Mouse (Mus musculus) splenic B cell, adult 2 months (primary cell): Measurements from ENCODE around the gene Naglu.

ENCODE experiments used
- DNase-seq: peaks from one replicate; pipeline ENCODE4 v3.0.0-alpha.2; 2011; ENCODE audit warnings: low read depth, low spot score
- H3K27me3 ChIP-seq: 2 replicates; pipeline ENCODE4 v1.6.1; 2012; ENCODE audit warnings: mild to moderate bottlenecking, low read length, moderate library complexity, mixed read lengths; ENCODE audit not compliant: control insufficient read depth, poor library complexity, insufficient read depth, severe bottlenecking
- H3K36me3 ChIP-seq: 2 replicates; pipeline ENCODE4 v1.6.1; 2012; ENCODE audit warnings: mild to moderate bottlenecking, low read length, moderate library complexity, mixed read lengths; ENCODE audit not compliant: control insufficient read depth, poor library complexity, insufficient read depth, severe bottlenecking

Naglu gene

DNA sequence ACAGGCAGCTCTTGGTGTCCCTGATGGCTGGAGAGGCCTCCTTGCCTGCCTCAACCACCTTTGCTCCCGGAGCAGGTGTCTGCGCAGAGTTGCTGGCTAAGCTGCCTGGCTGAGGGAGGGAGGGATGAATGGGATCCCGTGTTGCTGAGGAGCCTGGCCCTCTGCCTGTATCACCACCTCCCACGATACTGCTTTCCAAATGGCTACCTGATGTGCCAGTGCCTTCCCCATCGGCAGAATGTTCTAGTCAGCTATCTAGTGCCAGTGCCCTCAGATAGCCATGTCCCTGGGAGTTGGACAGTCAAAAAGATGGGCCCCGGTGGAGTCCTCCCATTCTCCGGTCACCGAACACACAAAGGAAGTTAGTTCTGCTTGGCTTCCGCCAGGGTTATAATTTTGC lies 19.5 kb upstream of the Naglu start:
- Histone ChIP-seq H3K27me3 (no peaks in the 10 kb centered on the region), H3K36me3 (peaks cover 7% of the 10 kb centered on the region)
- DNase-seq, result no peak

DNA sequence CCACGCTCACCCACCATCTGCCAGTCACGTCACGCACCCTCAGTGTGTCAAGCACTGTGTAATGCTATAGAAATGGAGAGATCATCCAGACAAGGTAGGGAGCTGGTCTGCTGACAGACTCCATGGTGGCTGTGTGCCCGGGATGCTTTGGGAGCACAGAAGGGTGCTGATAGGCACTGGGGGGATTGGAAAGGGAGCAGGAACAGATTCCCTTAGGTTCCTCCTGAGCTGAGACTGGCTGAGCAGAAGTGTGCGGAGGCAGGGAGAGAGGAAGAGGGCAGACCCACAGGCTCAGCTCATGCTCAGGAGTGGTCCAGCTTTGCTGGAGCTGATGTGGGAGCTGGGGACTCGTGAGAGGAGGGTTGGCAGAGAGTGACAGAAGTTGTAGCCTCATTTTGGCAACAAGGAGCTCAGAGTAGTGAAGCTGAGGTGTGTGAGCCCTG lies 18.7 kb upstream of the Naglu start:
- Histone ChIP-seq H3K36me3 (peaks cover 6% of the 10 kb centered on the region), H3K27me3 (no peaks in the 10 kb centered on the region)
- DNase-seq, result no peak

DNA sequence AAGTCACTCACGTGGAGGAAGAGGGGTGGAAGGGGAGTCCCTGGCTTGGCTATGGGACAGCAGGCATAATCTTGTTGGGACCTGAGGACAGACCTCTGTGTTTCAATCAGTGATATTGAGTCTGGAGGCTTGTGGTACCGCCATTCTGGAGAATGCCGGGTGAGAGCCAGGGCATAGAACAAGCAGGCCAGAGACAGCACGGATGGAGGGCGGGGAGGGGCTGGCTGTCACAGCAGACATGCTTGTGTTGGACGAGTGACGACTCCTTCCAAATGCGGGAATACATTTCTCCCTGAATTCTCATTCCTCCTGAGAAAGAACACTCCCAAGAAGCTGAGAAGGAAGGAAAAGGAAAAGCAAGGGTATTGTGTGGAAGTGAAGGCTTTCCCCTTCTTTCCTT lies 18.2 kb upstream of the Naglu start:
- DNase-seq, result no peak
- Histone ChIP-seq H3K36me3 (peaks cover 6% of the 10 kb centered on the region), H3K27me3 (no peaks in the 10 kb centered on the region)

DNA sequence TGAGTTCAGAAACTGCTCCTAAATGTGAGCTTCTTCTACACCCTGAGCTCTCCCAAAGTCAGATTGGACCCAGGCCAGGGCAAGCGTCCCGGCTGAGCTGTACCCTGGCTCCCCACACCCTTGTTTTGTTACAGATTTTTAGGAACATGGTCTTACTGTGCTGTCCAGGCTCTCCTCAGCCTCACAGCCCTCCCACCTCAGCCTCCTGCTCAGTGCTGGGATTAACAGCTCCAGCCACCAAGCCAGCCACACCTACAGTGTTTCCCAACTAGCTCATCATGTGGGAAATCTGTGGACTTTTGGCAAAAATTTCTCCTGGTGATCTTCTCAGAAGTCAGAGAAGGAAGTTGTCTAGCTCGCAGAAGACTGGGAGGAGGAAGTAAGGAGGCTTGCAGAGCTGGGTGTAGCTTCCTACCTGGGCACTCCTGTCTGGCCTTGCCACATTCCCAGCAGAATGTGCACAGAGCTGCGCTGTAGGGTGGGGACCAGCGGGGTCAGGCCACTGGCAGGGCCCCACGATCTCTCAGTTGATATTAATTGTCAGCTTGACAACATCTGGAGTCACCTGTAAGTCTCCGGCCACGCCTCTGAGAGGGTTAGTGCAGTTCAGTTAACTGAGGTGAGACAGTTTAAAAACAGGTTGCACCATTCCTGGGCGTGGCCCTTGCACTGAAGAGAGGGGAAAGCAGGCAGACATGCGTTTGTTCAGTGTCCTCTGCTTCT lies 16.9 kb upstream of the Naglu start:
- DNase-seq, result no peak
- Histone ChIP-seq H3K27me3 (no peaks in the 10 kb centered on the region), H3K36me3 (peaks cover 6% of the 10 kb centered on the region)

DNA sequence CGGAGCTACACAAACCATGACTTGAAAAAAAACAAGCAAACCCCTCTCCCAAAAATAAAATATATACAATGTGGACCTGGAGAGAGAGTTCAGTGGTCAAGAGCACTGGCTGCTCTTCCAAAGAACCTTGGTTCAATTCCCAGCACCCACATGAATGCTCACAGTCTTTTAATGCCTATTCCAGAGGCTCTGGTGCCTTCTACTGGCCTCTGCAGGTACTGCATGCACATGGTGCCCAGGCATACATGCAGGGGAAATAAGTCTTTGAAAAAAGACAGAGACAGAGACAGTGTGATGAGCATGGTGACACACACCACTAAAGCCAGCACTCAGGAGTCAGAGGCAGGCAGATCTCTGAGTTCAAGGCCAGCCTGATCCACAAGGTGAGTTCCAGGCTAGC lies 15.8 kb upstream of the Naglu start:
- DNase-seq, result peak; percentile 44
- Histone ChIP-seq H3K36me3 (peaks cover 3% of the 10 kb centered on the region; the same call in 1 of the 2 replicates), H3K27me3 (no peaks in the 10 kb centered on the region)

DNA sequence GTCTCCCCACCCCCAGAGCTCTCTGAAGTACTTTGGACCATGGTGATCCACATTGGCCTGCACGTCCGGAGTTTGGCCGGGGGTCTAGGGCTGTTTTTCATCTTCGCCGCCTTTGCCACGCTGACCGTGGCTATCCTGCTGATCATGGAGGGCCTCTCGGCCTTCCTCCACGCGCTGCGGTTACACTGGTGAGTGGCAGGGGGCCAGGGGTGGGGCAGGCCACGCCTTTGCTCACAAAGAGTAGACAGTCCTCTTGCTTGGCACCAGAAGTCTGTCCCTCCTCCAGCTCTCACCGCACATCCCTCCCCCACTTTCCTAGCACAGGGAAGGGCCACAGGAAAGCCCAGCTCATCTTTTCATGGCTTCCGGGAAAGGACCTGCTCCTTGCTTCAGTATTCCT lies 14.4 kb upstream of the Naglu start:
- Histone ChIP-seq H3K27me3 (no peaks in the 10 kb centered on the region), H3K36me3 (peaks cover 3% of the 10 kb centered on the region; the same call in 1 of the 2 replicates)
- no peak for DNase-seq

DNA sequence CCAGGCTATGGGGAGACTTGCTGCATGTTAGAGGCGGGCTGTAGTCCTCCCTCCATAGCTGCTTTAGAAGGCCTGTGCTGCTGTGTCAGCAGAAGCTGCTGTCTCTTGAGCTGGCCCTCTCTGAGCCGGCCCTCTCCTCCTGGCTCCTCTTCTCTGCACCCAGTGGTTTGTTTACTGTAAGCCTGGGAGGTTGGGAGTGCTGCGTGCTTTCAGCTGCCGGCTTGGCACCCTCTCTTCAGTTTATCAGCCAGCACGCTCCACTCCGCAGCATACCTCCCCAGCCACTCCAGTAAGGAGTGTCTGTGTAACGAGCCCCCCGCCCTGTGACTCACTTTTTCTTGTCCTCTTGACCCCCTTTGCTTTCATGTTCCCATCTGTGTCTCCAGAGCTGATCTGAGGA lies 12.9 kb upstream of the Naglu start:
- 0 out of 2 replicates have a peak, but pooled peaks cover 2% of the 10 kb centered on the region for H3K36me3 ChIP-seq
- no peak for DNase-seq
- no peaks in the 10 kb centered on the region; the same call in 1 of the 2 replicates for H3K27me3 ChIP-seq

DNA sequence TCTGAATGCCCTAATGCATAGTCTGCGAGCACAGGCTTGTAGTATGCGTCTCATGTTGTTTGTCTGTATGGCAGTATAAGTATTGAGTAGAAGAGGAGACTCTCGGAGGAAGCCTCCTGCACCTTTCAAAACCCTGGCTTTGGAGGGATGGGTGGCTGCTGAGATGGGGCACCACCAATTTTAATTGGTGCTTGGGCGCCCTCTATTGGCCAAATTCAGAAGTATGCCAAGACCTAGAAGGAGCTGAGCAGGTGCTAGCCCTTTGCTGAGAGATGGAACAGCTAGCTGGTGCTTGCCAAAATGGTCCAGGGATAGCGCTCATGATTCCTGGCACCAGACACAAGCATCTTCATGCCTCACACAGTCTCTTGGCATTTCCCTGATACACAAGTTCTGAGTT lies 12.0 kb upstream of the Naglu start:
- Histone ChIP-seq H3K36me3 (0 out of 2 replicates have a peak, but pooled peaks cover 2% of the 10 kb centered on the region), H3K27me3 (no peaks in the 10 kb centered on the region; the same call in 1 of the 2 replicates)
- DNase-seq, result peak; percentile 89

DNA sequence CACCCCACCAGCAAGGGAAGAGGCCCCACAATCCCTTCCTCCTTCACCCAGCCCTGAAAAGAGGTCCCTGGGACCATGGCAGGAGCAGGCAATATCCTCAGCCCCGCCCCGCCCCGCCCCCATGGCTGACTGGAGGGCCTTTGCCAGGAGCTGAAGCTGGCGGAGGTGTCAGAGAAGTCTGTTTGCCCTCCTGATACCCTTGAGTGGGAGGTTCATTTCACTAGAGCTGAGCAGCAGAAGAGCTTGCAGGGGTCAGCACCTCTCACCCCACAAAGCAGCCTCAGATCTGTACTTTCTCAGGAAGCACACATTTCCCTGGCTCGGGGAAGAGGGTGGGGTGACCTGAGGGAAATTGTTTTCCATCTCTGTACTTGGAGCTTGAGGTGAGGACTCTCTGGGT lies 11.1 kb upstream of the Naglu start:
- DNase-seq, result no peak
- H3K27me3 ChIP-seq, result no peaks in the 10 kb centered on the region; the same call in 1 of the 2 replicates
- H3K36me3 ChIP-seq, result 0 out of 2 replicates have a peak, but pooled peaks cover 2% of the 10 kb centered on the region

DNA sequence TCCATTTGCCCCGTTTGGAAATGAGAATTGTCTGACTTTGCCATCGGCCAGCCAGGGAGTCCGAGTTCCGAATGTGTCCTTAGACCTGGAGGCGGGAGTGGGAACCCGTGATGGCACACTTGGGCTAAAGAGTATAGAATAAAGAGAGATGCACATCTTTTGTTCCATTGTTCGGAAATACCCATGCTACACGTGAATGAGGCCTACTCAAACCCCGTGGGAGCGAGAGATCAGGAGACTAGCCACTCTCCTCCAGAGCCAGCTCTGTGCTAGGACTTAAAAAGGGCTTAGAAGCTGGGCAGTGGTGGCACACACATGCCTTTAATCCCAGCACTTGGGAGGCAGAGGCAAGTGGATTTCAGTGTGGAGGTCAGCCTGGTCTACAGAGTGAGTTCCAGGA lies 10.3 kb upstream of the Naglu start:
- 0 out of 2 replicates have a peak, but pooled peaks cover 2% of the 10 kb centered on the region for H3K36me3 ChIP-seq
- DNase-seq, result no peak
- H3K27me3 ChIP-seq, result no peaks in the 10 kb centered on the region; the same call in 1 of the 2 replicates

DNA sequence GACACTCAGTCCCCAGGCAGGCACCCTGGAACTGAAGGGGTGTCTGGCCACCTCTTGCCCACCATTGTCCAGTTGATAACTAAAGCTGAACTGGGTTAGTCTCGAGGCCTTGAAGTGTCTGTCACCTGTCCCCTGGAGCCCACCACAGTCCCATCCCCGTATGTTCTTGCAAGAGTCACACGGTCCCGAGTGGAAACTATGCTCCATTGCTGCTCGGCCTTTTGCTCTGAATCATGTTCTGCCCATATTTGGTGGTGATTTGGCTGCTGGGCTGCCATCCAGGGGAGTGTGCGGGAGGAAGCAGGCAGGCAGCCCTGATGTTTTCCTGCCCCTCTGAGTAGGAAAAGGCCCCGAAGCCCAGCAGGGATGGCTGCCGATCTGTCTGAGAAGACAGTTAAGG lies 9.7 kb upstream of the Naglu start:
- H3K36me3 ChIP-seq, result 0 out of 2 replicates have a peak, but pooled peaks cover 2% of the 10 kb centered on the region
- DNase-seq, result no peak
- H3K27me3 ChIP-seq, result no peaks in the 10 kb centered on the region; the same call in 1 of the 2 replicates

DNA sequence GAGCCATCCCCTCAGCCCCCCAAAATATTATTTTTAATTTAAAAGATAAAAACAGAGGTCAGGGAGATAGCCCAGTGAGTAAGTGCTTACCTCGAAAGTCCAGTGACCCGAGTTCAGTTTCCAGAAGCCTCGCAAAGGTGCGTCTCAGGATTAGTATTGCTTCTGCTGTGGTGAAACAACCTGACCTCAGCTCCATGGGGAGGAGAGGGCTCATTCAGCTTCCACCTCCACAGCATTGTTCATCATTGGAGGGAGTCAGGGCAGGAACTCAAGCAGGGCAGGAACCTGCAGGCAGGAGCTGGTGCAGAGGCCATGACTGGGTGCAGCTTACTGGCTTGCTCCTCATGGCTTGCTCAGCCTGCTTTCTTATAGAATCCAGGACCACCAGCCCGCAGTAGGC lies 8.8 kb upstream of the Naglu start:
- Histone ChIP-seq H3K27me3 (no peaks in the 10 kb centered on the region; the same call in 1 of the 2 replicates), H3K36me3 (no peaks in the 10 kb centered on the region)
- DNase-seq, result no peak

DNA sequence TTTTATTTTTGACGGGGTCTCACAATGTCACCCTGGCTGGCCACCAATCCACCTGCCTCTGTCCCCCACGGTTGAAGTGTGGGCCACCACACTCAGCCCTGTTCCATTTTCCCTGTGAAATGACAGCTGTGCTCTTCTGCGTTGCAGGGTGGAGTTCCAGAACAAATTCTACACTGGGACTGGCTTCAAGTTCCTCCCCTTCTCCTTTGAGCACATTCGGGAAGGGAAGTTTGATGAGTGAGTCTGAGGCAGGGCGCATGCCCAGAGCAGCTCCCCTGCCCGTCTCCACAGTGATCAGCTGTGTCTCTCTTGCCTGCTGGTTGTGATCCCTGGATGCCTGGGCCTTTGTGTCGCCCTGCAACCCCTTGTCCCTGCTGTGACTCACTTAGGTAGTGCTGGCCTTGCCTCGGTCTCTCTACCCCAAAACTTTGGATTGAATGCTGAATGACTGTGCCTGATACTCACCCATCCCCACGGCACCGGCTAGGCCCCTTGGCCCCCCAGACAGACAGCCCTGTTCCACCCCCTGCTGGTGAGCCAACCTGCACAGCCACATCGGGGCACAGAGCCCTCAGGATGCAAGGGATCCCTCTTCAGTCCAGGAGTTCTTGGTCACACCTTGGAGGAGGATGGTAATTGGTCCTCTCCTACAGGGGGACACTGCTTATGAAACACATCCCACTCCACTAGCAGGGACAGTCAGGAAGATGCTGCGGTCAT lies 7.5 kb upstream of the Naglu start:
- Histone ChIP-seq H3K36me3 (no peaks in the 10 kb centered on the region), H3K27me3 (no peaks in the 10 kb centered on the region; the same call in 1 of the 2 replicates)
- no peak for DNase-seq

DNA sequence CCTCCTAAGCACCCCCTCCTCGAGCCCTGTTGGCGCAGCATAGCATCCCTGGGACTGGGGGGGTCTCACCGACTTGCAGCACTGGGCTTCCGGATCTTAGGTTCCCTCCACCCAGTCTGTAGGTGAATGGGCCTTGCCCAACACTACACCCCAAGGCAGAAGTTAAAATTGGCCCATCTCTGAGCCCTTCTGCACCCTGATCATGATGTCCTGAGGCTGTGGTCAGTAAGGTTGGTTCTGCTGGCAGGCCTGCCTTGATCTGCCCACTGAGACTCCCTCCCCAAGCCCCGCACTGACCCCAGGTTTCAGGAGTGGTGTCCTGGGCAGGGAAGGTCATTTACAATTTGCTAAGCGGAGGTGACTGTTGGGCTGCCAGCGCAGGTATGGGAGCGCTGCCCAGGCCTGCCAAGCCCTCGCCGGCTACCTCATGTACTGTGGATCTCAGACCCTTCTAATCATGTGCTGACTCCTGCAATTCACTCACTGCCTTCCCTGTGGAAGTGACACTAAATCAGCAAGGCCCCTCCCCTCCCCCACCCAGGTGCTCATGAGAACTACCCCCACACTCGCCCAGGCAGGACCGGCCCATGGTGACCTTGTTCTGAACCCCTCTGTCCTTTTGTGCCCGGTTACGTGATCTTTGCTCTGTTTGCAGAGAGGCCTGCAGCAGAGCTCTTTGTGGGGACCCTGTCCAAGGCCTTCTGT lies 6.7 kb upstream of the Naglu start:
- DNase-seq, result no peak
- H3K36me3 ChIP-seq, result no peaks in the 10 kb centered on the region

More for the DNA sequence above, 6.7 kb upstream of the Naglu start:
- no peaks in the 10 kb centered on the region; the same call in 1 of the 2 replicates for H3K27me3 ChIP-seq
